Mouse (Mus musculus) kidney, embryonic 16.5 days (tissue): ENCODE measurements at regions not wholly inside any gene's neighbourhood (a gene's known extent, or its start where the extent isn't known, plus 50 kb on each side); places are given as distances from the start of the nearest gene placed in this dataset.

Experiments
- ATAC-seq: fragments of 200-750 bp; cut with Nextera tagmentation; 2 replicates; pipeline ENCODE4 v1.8.0; 2017; ENCODE audit warnings: moderate TSS enrichment; ENCODE audit not compliant: low FRiP score, low TSS enrichment
- H3K27ac ChIP-seq: fragments of 300-500 bp; sonication (generic); 2 replicates; pipeline ENCODE4 v1.5.1; 2014; ENCODE audit warnings: low read length
- H3K27me3 ChIP-seq: fragments of 300-500 bp; sonication (generic); 2 replicates; pipeline ENCODE4 v1.6.1; 2014; ENCODE audit warnings: low read length, control low read depth, mixed read lengths; ENCODE audit not compliant: insufficient read depth
- H3K36me3 ChIP-seq: fragments of 300-500 bp; sonication (generic); 2 replicates; pipeline ENCODE4 v1.6.1; 2014; ENCODE audit warnings: low read length, control low read depth, mixed read lengths; ENCODE audit not compliant: insufficient read depth
- H3K4me1 ChIP-seq: fragments of 300-500 bp; sonication (generic); 2 replicates; pipeline ENCODE4 v1.6.1; 2014; ENCODE audit warnings: low read length, control low read depth, mixed read lengths; ENCODE audit not compliant: insufficient read depth
- H3K4me2 ChIP-seq: fragments of 300-500 bp; sonication (generic); replicated peaks from 2 replicates; pipeline ENCODE4 v1.6.1; 2014; ENCODE audit warnings: low read depth, low read length
- H3K4me3 ChIP-seq: fragments of 300-500 bp; sonication (generic); 2 replicates; pipeline ENCODE4 v1.5.1; 2014; ENCODE audit warnings: mild to moderate bottlenecking, low read length
- H3K9ac ChIP-seq: fragments of 300-500 bp; sonication (generic); replicated peaks from 2 replicates; pipeline ENCODE4 v1.6.1; 2014; ENCODE audit warnings: low read length
- H3K9me3 ChIP-seq: fragments of 300-500 bp; sonication (generic); 2 replicates; pipeline ENCODE4 v1.6.1; 2016; ENCODE audit warnings: low read length, control low read depth
- WGBS: fragments of 180-500 bp; shearing (Covaris S2); extraction: QIAGEN DNeasy Blood & Tissue Kit; methylation state at CpG from one replicate; pipeline ENCODE4 v1.1.7; 2014; 5-methylcytosine and 5-hydroxymethylcytosine counted together

DNA sequence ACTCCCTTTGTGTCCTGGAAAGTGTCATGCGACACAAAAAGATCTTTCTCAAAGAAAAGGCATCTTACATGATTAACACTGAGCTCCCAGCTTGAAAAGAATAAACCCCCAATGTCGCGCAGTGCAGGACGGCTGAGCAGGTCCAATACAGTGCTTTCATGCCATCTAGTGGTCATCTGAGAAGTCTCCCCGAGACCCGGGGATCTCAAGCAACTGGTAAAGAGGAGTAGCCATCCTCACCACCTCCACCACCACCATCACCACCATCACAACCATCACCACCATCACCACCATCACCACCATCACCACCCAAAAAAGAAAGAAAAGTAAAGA lies 430.7 kb upstream of the Ccnh start:
- H3K9me3 ChIP-seq: no peaks in the 10 kb centered on the region
- H3K4me2 ChIP-seq: no peak overlapping the region; the same call in 1 of the 2 replicates
- H3K4me3 ChIP-seq: no peak overlapping the region
- under 1% methylated on average over 6 of the region's 6 CpGs for WGBS
- H3K27me3 ChIP-seq: peaks cover 22% of the 10 kb centered on the region
- ATAC-seq: peak; percentile 93
- H3K36me3 ChIP-seq: no peaks in the 10 kb centered on the region
- no peaks in the 10 kb centered on the region for H3K4me1 ChIP-seq
- no peak overlapping the region for H3K27ac ChIP-seq
- no peak overlapping the region for H3K9ac ChIP-seq

GRCm38 (mm10) chr13:84759061-84759460 lies 430.1 kb upstream of the Ccnh start:
- peaks cover 22% of the 10 kb centered on the region for H3K27me3 ChIP-seq
- no peak overlapping the region for H3K9ac ChIP-seq
- H3K4me3 ChIP-seq: no peak overlapping the region
- no peak overlapping the region for H3K27ac ChIP-seq
- no peak overlapping the region for H3K4me2 ChIP-seq
- H3K4me1 ChIP-seq: no peaks in the 10 kb centered on the region
- 68% methylated on average over 7 of the region's 7 CpGs for WGBS
- no peaks in the 10 kb centered on the region for H3K9me3 ChIP-seq
- ATAC-seq: no peak
- no peaks in the 10 kb centered on the region for H3K36me3 ChIP-seq

DNA sequence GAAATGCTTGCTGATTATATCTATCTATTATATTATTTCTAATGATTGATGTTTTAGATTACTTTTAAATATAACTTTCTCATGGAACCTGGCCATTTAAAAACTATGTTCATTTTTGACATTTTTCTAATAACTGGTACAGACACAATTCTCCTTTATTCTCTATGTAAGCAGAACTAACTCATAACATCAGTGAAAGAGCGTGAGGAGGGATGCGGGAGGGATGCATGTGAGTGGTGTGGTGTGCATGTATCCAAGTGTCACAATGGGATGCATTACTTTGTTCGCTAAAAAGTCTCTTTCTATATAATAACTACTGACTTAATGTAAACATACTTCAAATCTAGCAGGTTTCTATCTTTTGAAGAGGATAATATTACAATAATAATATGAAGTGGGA lies 428.7 kb upstream of the Ccnh start:
- no peak for ATAC-seq
- no peaks in the 10 kb centered on the region for H3K4me1 ChIP-seq
- no peak overlapping the region for H3K4me2 ChIP-seq
- H3K27ac ChIP-seq: no peak overlapping the region
- H3K4me3 ChIP-seq: no peak overlapping the region
- H3K9ac ChIP-seq: no peak overlapping the region
- WGBS: 70% methylated on average over 3 of the region's 3 CpGs
- no peaks in the 10 kb centered on the region for H3K36me3 ChIP-seq
- H3K9me3 ChIP-seq: no peaks in the 10 kb centered on the region
- peaks cover 13% of the 10 kb centered on the region for H3K27me3 ChIP-seq

GRCm38 (mm10) chr13:84760978-84761377 lies 428.2 kb upstream of the Ccnh start:
- Histone ChIP-seq H3K27ac (no peak overlapping the region), H3K4me3 (no peak overlapping the region), H3K4me2 (no peak overlapping the region), H3K4me1 (no peaks in the 10 kb centered on the region), H3K36me3 (no peaks in the 10 kb centered on the region), H3K9me3 (no peaks in the 10 kb centered on the region), H3K27me3 (peaks cover 12% of the 10 kb centered on the region), H3K9ac (no peak overlapping the region)
- 69% methylated on average over 8 of the region's 8 CpGs for WGBS
- ATAC-seq: no peak

DNA sequence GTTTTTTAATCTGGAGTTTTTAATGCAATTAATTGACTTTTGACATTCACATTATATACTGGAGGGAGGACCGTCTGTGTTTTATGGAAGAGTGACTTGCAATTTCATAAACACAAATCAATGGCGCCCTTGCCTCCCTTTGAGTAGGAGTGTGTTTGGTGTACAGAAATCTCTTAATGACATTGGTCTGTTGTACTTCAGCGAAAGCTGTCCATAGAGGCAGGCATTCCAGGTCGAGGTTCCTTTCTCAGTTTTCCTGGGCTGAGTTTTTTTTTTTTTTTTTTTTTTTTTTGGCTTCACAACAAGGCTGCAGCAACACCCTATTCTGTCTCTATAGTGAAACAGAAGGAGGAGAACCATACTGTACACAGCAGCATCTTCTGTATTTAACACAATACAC lies 427.4 kb upstream of the Ccnh start:
- H3K9me3 ChIP-seq: no peaks in the 10 kb centered on the region
- H3K36me3 ChIP-seq: no peaks in the 10 kb centered on the region
- ATAC-seq: no peak
- H3K4me1 ChIP-seq: no peaks in the 10 kb centered on the region
- no peak overlapping the region for H3K4me3 ChIP-seq
- H3K27me3 ChIP-seq: peaks cover 10% of the 10 kb centered on the region
- 51% methylated on average over 4 of the region's 4 CpGs for WGBS
- no peak overlapping the region for H3K27ac ChIP-seq
- no peak overlapping the region for H3K9ac ChIP-seq
- H3K4me2 ChIP-seq: no peak overlapping the region

DNA sequence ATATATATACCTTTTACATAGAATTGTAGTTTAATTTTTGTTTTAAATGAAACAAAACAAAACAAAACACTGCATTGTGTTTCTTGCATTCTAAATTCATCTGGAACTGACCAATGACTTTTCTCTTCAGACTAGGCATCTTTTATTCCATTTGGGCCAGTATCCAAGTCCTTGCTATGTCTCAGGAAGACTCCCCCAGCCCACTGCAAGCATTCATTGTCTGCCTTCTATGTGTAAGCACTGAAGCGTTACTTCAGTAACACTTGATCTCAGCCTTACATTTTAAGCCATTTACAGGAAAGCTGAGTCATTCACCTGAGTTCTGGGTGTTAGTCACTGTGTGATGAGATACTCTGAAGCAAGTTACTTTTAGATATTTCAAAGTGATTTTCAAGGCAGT lies 425.3 kb upstream of the Ccnh start:
- no peak overlapping the region for H3K9ac ChIP-seq
- H3K4me1 ChIP-seq: no peaks in the 10 kb centered on the region
- H3K9me3 ChIP-seq: no peaks in the 10 kb centered on the region
- ATAC-seq: no peak
- no peak overlapping the region for H3K27ac ChIP-seq
- peaks cover 3% of the 10 kb centered on the region; the same call in 1 of the 2 replicates for H3K27me3 ChIP-seq
- no peak overlapping the region for H3K4me3 ChIP-seq
- no peak overlapping the region for H3K4me2 ChIP-seq
- 60% methylated on average over 1 of the region's 1 CpGs for WGBS
- H3K36me3 ChIP-seq: no peaks in the 10 kb centered on the region

- H3K4me1 ChIP-seq: no peaks in the 10 kb centered on the region
- no peaks in the 10 kb centered on the region for H3K36me3 ChIP-seq
- H3K27me3 ChIP-seq: no peaks in the 10 kb centered on the region
- no peaks in the 10 kb centered on the region for H3K9me3 ChIP-seq
- 46% methylated on average over 2 of the region's 2 CpGs for WGBS
- H3K9ac ChIP-seq: no peak overlapping the region
- ATAC-seq: no peak
- H3K27ac ChIP-seq: no peak overlapping the region
- H3K4me3 ChIP-seq: no peak overlapping the region
- H3K4me2 ChIP-seq: no peak overlapping the region
These were observed 417.3 kb upstream of the Ccnh start for GRCm38 (mm10) chr13:84771956-84772355.

DNA sequence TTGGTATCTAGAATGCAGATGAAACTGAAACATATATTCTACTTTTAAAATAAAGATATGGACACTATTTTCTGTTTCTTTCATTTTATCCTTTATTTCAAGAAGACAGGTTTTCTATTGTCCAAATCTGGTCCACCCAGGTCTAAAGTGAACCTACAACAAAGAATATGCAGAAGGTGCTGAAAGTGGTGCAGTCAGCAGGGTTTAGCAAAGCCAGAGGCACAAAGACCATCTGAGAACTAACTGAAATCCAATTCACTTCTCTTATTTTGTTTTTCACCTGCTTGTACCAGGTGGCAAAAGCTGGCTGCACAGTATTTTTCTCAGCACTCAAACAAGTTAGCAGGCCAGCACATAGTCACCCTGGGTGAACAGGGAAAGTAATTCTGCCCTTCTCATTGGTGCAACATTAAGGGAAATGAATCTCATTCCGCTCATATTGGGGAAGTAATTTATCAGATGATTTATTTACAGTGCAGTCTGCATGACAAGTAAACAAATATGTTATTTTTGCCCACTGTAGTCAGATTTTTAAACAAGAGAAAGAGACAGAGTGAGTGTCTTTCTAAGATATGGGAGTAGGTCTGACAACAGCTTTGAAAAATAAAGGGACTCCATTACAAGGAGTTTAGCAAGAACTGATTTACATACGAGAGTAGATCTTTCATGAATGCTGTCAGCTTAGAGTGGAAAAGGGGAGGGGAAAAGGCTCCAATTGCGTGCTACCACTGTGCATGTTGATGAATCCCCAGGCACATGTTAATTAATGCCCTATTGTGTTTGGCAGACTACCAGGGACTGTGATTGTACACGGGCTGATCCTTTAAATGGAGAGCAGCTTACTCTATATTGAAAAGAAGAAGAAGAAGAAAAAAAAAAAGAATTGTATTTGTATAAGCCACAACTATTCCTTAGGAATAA lies 405.9 kb upstream of the Ccnh start:
- Histone ChIP-seq H3K36me3 (no peaks in the 10 kb centered on the region), H3K4me2 (no peak overlapping the region), H3K9me3 (no peaks in the 10 kb centered on the region), H3K27me3 (no peaks in the 10 kb centered on the region), H3K27ac (no peak overlapping the region), H3K4me1 (no peaks in the 10 kb centered on the region), H3K4me3 (no peak overlapping the region), H3K9ac (no peak overlapping the region)
- ATAC-seq: no peak; the same call in 1 of the 2 replicates
- WGBS: 17% methylated on average over 4 of the region's 4 CpGs

- H3K27me3 ChIP-seq: no peaks in the 10 kb centered on the region
- no peak overlapping the region for H3K4me2 ChIP-seq
- no peak overlapping the region for H3K4me3 ChIP-seq
- H3K36me3 ChIP-seq: no peaks in the 10 kb centered on the region
- WGBS: 74% methylated on average over 3 of the region's 3 CpGs
- ATAC-seq: no peak
- H3K4me1 ChIP-seq: no peaks in the 10 kb centered on the region
- no peaks in the 10 kb centered on the region for H3K9me3 ChIP-seq
- no peak overlapping the region for H3K9ac ChIP-seq
- no peak overlapping the region for H3K27ac ChIP-seq
These were observed 384.8 kb upstream of the Ccnh start for GRCm38 (mm10) chr13:84804241-84804980.

DNA sequence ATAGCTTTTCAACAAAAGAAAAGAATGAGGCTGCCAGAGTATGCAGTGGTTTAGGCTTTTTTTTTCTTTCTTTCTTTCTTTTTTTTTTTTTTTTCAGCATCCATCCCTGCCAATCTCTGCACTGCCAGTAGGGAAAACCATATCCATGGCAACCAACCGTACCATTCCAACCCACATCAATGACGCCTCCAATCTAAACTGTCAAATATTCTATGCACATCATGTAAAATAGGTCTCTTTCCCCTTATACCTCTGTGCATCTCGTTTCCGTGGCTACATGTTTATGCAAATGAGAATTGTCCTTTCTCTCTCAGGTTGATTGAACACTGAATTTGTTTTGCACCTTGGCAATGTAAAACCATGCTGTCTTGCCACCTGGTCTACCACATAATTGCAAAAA lies 384.0 kb upstream of the Ccnh start:
- 85% methylated on average over 4 of the region's 4 CpGs for WGBS

More for the DNA sequence above, 384.0 kb upstream of the Ccnh start:
- no peak overlapping the region for H3K9ac ChIP-seq
- H3K4me3 ChIP-seq: no peak overlapping the region
- H3K36me3 ChIP-seq: no peaks in the 10 kb centered on the region
- H3K27ac ChIP-seq: no peak overlapping the region
- no peaks in the 10 kb centered on the region for H3K27me3 ChIP-seq
- no peak overlapping the region for H3K4me2 ChIP-seq
- ATAC-seq: no peak
- no peaks in the 10 kb centered on the region for H3K4me1 ChIP-seq
- no peaks in the 10 kb centered on the region for H3K9me3 ChIP-seq
